In genomic region chr6:127493750-127494149, GRCm38 (mm10) we compare ENCODE assay signal across 31 mouse cellular contexts. TPM values are rescaled to one million over a fixed set of nuclear protein-coding genes. Genes with fewer than 3 reads are reported as not detected.
DNase-seq lines count a peak whose midpoint lies in the region; ATAC-seq lines count a peak whose summit lies in the region.
"Had no signal": no experiment of that assay in that cellular context is flagged by ENCODE, and none has a peak within 500 bp of the region (broad histone marks: within the 10 kb centered on the region; RNA-seq: fewer than 3 reads in every experiment).

No protein-coding gene starts in this region.

- no peak overlapping the region for H3K4me3 ChIP-seq in hindbrain, embryonic 13.5 days
- H3K4me3 ChIP-seq: embryonic facial prominence, embryonic 13.5 days; forebrain, embryonic 10.5 days; hindbrain, embryonic 12.5 days; left cerebral cortex, adult 2 months; limb, embryonic 15.5 days; liver, embryonic 13.5 days; midbrain, embryonic 13.5 days; neural tube, embryonic 13.5 days had no signal

- no peak overlapping the region for H3K27ac ChIP-seq in hindbrain, embryonic 13.5 days
- H3K27ac ChIP-seq: embryonic facial prominence, embryonic 13.5 days; forebrain, embryonic 10.5 days; hindbrain, embryonic 12.5 days; kidney, postnatal 0 days; left cerebral cortex, adult 2 months; limb, embryonic 15.5 days; liver, embryonic 13.5 days; macrophage; midbrain, embryonic 13.5 days; neural tube, embryonic 13.5 days had no signal

- no peak overlapping the region for H3K4me2 ChIP-seq in hindbrain, embryonic 13.5 days
- H3K4me2 ChIP-seq: embryonic facial prominence, embryonic 13.5 days; heart, embryonic 11.5 days; hindbrain, embryonic 12.5 days; limb, embryonic 15.5 days; liver, embryonic 13.5 days; midbrain, embryonic 13.5 days; neural tube, embryonic 13.5 days had no signal

- H3K36me3 ChIP-seq in hindbrain, embryonic 13.5 days = peaks cover 35% of the 10 kb centered on the region
- H3K36me3 ChIP-seq: liver, embryonic 13.5 days had no signal

- no peaks in the 10 kb centered on the region for H3K9me3 ChIP-seq in hindbrain, embryonic 13.5 days
- H3K9me3 ChIP-seq: embryonic facial prominence, embryonic 13.5 days; forebrain, embryonic 10.5 days; hindbrain, embryonic 12.5 days; limb, embryonic 15.5 days; liver, embryonic 13.5 days; midbrain, embryonic 13.5 days; neural tube, embryonic 13.5 days had no signal

- no peak for ATAC-seq in hindbrain, embryonic 13.5 days (ENCODE audit: low FRiP score)
- ATAC-seq: CD4-positive, CD25-positive, alpha-beta regulatory T cell, adult 4 months; forebrain, embryonic 16.5 days; midbrain, embryonic 13.5 days had no signal

- H3K4me1 ChIP-seq in hindbrain, embryonic 13.5 days (replicated peaks) = peaks cover 18% of the 10 kb centered on the region
- H3K4me1 ChIP-seq: liver, embryonic 13.5 days had no signal

- 68% methylated on average over 13 of the region's 13 CpGs for WGBS in hindbrain, embryonic 13.5 days

- H3K9ac ChIP-seq in hindbrain, embryonic 13.5 days = no peak overlapping the region
- H3K9ac ChIP-seq: embryonic facial prominence, embryonic 13.5 days; hindbrain, embryonic 12.5 days; limb, embryonic 15.5 days; liver, embryonic 13.5 days; midbrain, embryonic 13.5 days; neural tube, embryonic 13.5 days had no signal

- no peaks in the 10 kb centered on the region for H3K27me3 ChIP-seq in hindbrain, embryonic 13.5 days
- H3K27me3 ChIP-seq: embryonic facial prominence, embryonic 13.5 days; hindbrain, embryonic 12.5 days; limb, embryonic 15.5 days; liver, embryonic 13.5 days; midbrain, embryonic 13.5 days; neural tube, embryonic 13.5 days had no signal

- intact Hi-C loops in left cerebral cortex, postnatal 25 days (cut with DNase I) = no loop called here
- intact Hi-C loops in left cerebral cortex, postnatal 4 days (cut with DNase I) = no loop called here

- peak; percentile 44 to 56 for DNase-seq in frontal cortex, postnatal 36 days (ENCODE audit: low spot score in 2 of 2)
- no peak for DNase-seq in frontal cortex, postnatal 25 days (ENCODE audit: low spot score in 2 of 2)
- peak; percentile 49 to 72 for DNase-seq in left cerebral cortex, postnatal 25 days (ENCODE audit: low spot score in 2 of 2)
- DNase-seq in left cerebral cortex, postnatal 4 days = no peak
- DNase-seq in brain, adult 2 months (ENCODE audit: low read depth, low spot score) = peak; percentile 56
- DNase-seq in right cerebral cortex, postnatal 36 days (ENCODE audit: low spot score in 2 of 2) = peak; percentile 50 to 60
- DNase-seq in adrenal gland, adult 8-10 months = no peak
- DNase-seq: adrenal gland, postnatal 25 days; cerebellum, adult 18-20 months; gastrocnemius, postnatal 10 days; heart, postnatal 36 days; kidney, adult 8-10 months; kidney, postnatal 4 days; liver, embryonic 13.5 days; lung, adult 18-20 months; lung, postnatal 10 days; thymus, adult 18-20 months; thymus, postnatal 25 days had no signal

RNA-seq across cellular contexts. Expression of gene Parp11, which starts 47.1 kb away (rescaled TPM):
- total RNA-seq in left cerebral cortex, postnatal 25 days (2021) = 10 to 100 TPM; 29.8 to 33.1 TPM
- total RNA-seq in left cerebral cortex, postnatal 4 days (2021) = 10 to 100 TPM; 59.1 to 60.9 TPM
- 10 to 100 TPM; 20.7 to 34.0 (median 22.7) TPM for total RNA-seq in adrenal gland, adult 8-10 months (2022)
- polyA plus RNA-seq in hindbrain, embryonic 13.5 days (2015; fragmentation: Nextera tagmentation; extraction: Ambion mirVana) = 80.6 and 82.1 TPM in 2 replicates

Comparison
In these comparisons a context has a peak if more than half of its experiments do, and no peak if none do; other contexts are left out.
1. DNase-seq: peak in frontal cortex, postnatal 36 days (2 of 2), left cerebral cortex, postnatal 25 days (2 of 2), brain, adult 2 months (single experiment) and right cerebral cortex, postnatal 36 days (2 of 2); none in frontal cortex, postnatal 25 days (0 of 2), left cerebral cortex, postnatal 4 days (single experiment) and adrenal gland, adult 8-10 months (single experiment).